Mouse (Mus musculus) heart, embryonic 10.5 days (tissue): ENCODE measurements around the gene Wdfy3. TPM values are rescaled to one million over a fixed set of nuclear protein-coding genes. Genes with fewer than 3 reads are reported as not detected.

ENCODE experiments used
- DNase-seq: peaks from one replicate; pipeline ENCODE4 v3.0.0-alpha.2; 2017; ENCODE audit warnings: low spot score
- H3K27ac ChIP-seq: fragments of 300-500 bp; sonication (generic); 2 replicates; pipeline ENCODE4 v1.5.1; 2016; ENCODE audit warnings: mild to moderate bottlenecking
- H3K27me3 ChIP-seq: fragments of 300-500 bp; sonication (generic); 2 replicates; pipeline ENCODE4 v1.6.1; 2016; ENCODE audit warnings: mild to moderate bottlenecking; ENCODE audit not compliant: poor library complexity, insufficient read depth, severe bottlenecking
- H3K36me3 ChIP-seq: fragments of 300-500 bp; sonication (generic); 2 replicates; pipeline ENCODE4 v1.6.1; 2016; ENCODE audit warnings: mild to moderate bottlenecking, moderate library complexity
- H3K4me1 ChIP-seq: fragments of 300-500 bp; sonication (generic); 2 replicates; pipeline ENCODE4 v1.6.1; 2016; ENCODE audit warnings: mild to moderate bottlenecking
- H3K4me3 ChIP-seq: fragments of 300-500 bp; sonication (generic); 2 replicates; pipeline ENCODE4 v1.5.1; 2016; ENCODE audit warnings: mild to moderate bottlenecking, moderate library complexity
- H3K9me3 ChIP-seq: fragments of 300-500 bp; sonication (generic); 2 replicates; pipeline ENCODE4 v1.6.1; 2016; ENCODE audit warnings: mild to moderate bottlenecking, moderate library complexity
- WGBS: fragments of 180-500 bp; shearing (Covaris S2); methylation state at CpG from one replicate; pipeline ENCODE4 v1.1.7; 2016; 5-methylcytosine and 5-hydroxymethylcytosine counted together
- polyA plus RNA-seq: library from polyadenylated mRNA; unstranded; fragments of >200 nt; fragmentation: Nextera tagmentation; extraction: Ambion mirVana; gene quantifications from 2 replicates; pipeline ENCODE4 v1.2.1, GENCODE M21; 2016

Wdfy3 gene
- polyA plus RNA-seq, 1 experiment from 2014 or later = 14.4 TPM

GRCm38 (mm10) chr5:101789770-101790169, 280.0 kb downstream of the Wdfy3 start:
- no peak overlapping the region for H3K27ac ChIP-seq
- H3K4me1 ChIP-seq = peaks cover 15% of the 10 kb centered on the region; the same call in 1 of the 2 replicates
- no peaks in the 10 kb centered on the region for H3K27me3 ChIP-seq
- no peaks in the 10 kb centered on the region for H3K36me3 ChIP-seq
- H3K4me3 ChIP-seq = no peak overlapping the region
- no peaks in the 10 kb centered on the region for H3K9me3 ChIP-seq
- no peak for DNase-seq

GRCm38 (mm10) chr5:101785921-101786614, 283.7 kb downstream of the Wdfy3 start:
- Histone ChIP-seq H3K27me3 (no peaks in the 10 kb centered on the region), H3K27ac (no peak overlapping the region), H3K36me3 (no peaks in the 10 kb centered on the region), H3K9me3 (no peaks in the 10 kb centered on the region), H3K4me1 (0 out of 2 replicates have a peak, but pooled peaks cover 4% of the 10 kb centered on the region), H3K4me3 (no peak overlapping the region)
- no peak for DNase-seq
- 70% methylated on average over 4 of the region's 4 CpGs for WGBS

GRCm38 (mm10) chr5:101784787-101785186, 284.9 kb downstream of the Wdfy3 start:
- Histone ChIP-seq H3K36me3 (no peaks in the 10 kb centered on the region), H3K4me3 (no peak overlapping the region), H3K4me1 (0 out of 2 replicates have a peak, but pooled peaks cover 4% of the 10 kb centered on the region), H3K27me3 (no peaks in the 10 kb centered on the region), H3K27ac (no peak overlapping the region), H3K9me3 (no peaks in the 10 kb centered on the region)
- no peak for DNase-seq
- WGBS = 86% methylated on average over 2 of the region's 2 CpGs

GRCm38 (mm10) chr5:101784328-101784727, 285.4 kb downstream of the Wdfy3 start:
- WGBS = 66% methylated on average over 3 of the region's 3 CpGs
- DNase-seq = no peak
- Histone ChIP-seq H3K4me1 (0 out of 2 replicates have a peak, but pooled peaks cover 2% of the 10 kb centered on the region), H3K27me3 (no peaks in the 10 kb centered on the region), H3K27ac (no peak overlapping the region), H3K9me3 (no peaks in the 10 kb centered on the region), H3K4me3 (no peak overlapping the region), H3K36me3 (no peaks in the 10 kb centered on the region)
